Mouse (Mus musculus) urinary bladder, adult 2 months (tissue): Measurements from ENCODE around the gene Trafd1. TPM values are rescaled to one million over a fixed set of nuclear protein-coding genes. Genes with fewer than 3 reads are reported as not detected.
"Not testable (repeated sequence)": the region's sequence is repeated elsewhere in the genome, so short reads cannot be mapped to it uniquely, and the experiment has no call there.

Source experiments
- DNase-seq: peaks from one replicate; pipeline ENCODE4 v3.0.0; 2022; ENCODE audit warnings: low spot score
- polyA plus RNA-seq: library from polyadenylated mRNA; depleted of rRNA; stranded (reverse); fragments of >200 nt; gene quantifications from 2 replicates; pipeline ENCODE4 v1.2.3, GENCODE M21; 2012

Gene Trafd1
- polyA plus RNA-seq, 1 experiment: 115 TPM

GRCm38 (mm10) chr5:121384757-121385460 lies 523 bp downstream of the Trafd1 start:
- no peak for DNase-seq

DNA sequence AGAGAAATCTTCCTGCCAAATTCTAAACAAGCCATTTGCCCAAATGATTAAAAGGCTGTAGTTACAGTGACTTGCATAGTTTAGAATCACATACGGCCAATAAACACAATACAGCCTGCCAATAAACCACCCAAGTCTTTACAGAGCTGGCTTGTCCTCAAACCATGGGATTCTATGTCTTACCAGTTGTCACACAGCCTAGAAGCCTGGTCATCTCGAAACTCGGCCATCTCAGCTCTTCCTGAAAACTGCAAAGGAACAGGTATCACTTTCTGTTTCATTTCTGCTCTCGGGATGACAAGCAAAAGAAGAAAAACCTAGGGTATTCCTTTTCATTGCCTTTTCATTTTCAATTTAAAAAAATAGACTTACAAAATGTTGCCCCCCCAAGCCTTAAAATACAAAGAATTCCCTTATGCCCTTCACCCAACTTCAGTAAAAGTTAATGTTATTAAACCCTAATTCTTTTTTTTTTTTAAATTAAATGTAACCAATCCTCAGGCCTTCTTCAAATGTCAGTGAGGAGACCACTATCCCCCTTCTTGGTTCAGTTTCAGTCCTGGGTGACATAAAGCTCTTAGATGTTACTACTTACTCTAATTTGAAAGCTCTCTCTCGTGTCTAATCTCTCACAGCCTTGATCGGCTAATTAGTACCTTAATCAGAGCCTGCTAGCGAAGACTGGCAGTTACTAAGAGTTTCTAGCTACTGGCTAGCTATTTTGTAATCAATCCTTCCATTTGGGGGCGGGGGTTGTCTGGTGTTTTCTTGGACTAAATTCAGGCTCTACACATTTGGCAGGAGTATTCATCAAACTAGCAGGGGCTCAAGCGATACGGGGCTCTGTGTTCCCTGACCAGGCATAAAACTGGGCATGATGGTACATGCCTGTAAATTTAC lies 1.3 kb downstream of the Trafd1 start:
- no peak for DNase-seq

- no peak for DNase-seq
Observed at GRCm38 (mm10) chr5:121380692-121381091, 4.7 kb downstream of the Trafd1 start.

GRCm38 (mm10) chr5:121378678-121379256 lies 6.7 kb downstream of the Trafd1 start:
- DNase-seq: no peak

DNA sequence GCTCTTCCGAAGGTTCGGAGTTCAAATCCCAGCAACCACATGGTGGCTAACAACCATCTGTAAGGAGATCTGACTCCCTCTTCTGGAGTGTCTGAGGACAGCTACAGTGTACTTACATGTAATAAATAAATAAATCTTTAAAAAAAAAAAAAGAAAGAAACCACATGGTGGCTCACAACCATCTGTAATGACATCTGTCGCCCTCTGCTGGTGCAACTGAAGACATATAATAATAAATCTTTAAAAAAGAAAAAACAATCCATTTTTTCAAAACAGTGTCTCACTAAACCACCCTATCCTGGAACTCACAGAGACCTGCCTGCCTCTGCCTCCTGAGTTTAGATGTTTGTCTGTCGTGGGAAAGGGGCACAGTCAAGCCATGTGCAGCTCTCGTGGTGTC lies 8.5 kb downstream of the Trafd1 start:
- not testable (repeated sequence) for DNase-seq

- no peak for DNase-seq
Observed at GRCm38 (mm10) chr5:121374790-121375189, 10.6 kb downstream of the Trafd1 start.

- DNase-seq: no peak
Observed at GRCm38 (mm10) chr5:121371712-121372111, 13.7 kb downstream of the Trafd1 start.

GRCm38 (mm10) chr5:121367255-121367654 lies 18.2 kb downstream of the Trafd1 start:
- DNase-seq: no peak

- DNase-seq: no peak
Observed at GRCm38 (mm10) chr5:121366449-121367225, 18.8 kb downstream of the Trafd1 start.

DNA sequence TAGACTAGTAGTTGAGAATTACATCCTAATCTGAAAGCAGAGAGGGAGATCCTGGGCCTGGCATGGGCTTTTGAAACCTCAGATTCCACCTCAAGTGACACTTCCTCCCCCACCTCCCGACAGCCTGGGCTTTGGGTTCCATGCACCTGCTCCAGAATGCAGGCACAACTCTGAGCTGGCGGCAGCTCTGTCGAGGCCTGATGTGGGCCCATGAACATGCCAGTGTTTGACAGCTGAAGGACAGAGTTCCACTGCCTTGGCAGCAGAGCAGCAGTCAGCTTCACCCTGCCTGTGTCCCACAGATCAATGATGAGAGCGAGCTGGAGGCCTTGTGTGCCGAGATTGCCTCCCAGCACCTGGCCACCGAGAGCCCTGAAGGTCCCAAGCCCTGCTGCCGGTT lies 22.0 kb downstream of the Trafd1 start:
- no peak for DNase-seq

DNA sequence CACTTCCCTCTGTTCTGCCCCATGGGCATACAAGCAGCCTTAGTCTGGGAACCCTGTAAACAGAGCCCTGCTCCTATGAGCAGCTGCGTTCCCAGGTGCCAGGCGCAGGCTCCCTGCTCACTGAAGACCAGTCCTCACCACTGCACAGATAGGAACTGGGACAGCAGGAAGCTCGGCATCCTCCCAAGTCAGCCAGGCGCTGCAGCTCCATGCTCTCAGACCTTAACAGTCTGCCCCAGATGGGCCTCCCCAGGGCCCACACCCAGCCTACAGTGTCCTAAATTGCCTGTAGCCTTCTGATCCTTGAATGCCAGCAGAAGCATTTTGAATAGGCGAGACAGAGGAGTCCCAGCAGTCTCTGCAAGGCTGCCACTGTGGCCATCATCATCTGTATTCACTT lies 23.7 kb downstream of the Trafd1 start:
- DNase-seq: no peak

GRCm38 (mm10) chr5:121359229-121359628 lies 26.2 kb downstream of the Trafd1 start:
- DNase-seq: no peak

GRCm38 (mm10) chr5:121343997-121344396 lies 41.4 kb downstream of the Trafd1 start:
- no peak for DNase-seq

DNA sequence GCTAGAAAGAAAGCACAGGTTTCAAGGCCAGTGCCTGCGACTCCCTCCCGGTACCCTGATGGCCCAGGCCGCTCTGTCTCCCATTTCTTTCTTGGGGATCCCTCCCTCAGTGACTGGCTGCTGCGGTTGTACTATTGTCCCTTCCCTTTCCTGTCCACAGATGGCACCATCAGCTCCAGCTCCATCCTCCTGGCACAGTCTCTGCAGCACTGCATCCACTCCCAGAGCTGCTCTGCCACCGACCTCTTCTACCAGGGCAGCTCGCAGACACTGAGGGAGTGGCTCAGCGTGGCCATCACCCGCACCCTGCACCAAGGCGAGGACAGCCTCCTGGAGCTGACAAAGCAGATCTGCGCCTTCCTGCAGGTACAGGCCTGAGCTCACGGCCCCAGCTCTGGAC lies 42.9 kb downstream of the Trafd1 start:
- DNase-seq: no peak

- DNase-seq: no peak
Observed at GRCm38 (mm10) chr5:121340965-121341473, 44.4 kb downstream of the Trafd1 start.

- DNase-seq: no peak
Observed at GRCm38 (mm10) chr5:121339507-121340230, 45.8 kb downstream of the Trafd1 start.

- DNase-seq: no peak
Observed at GRCm38 (mm10) chr5:121336776-121337175, 48.7 kb downstream of the Trafd1 start.

DNA sequence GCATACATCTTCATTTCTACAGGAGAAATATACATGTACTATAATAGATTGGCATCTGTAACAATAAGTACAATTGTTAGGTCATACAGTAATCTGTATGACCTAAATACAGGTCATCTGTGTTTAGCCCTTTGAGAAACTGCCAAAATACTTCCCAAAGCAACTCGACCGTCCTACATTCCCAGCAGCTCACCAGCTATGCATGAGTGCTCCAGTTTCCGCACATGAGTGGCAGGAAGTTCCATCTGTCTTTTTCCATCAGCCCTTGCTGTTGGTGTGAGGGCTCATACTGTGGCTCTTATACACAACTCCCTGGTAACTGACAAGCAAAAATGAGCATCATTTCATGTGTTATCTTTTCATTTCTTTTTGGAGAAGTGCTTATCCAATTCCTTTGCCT lies 49.4 kb downstream of the Trafd1 start:
- no peak for DNase-seq

- DNase-seq: no peak
Observed at GRCm38 (mm10) chr5:121335426-121335825, 50.0 kb downstream of the Trafd1 start.

DNA sequence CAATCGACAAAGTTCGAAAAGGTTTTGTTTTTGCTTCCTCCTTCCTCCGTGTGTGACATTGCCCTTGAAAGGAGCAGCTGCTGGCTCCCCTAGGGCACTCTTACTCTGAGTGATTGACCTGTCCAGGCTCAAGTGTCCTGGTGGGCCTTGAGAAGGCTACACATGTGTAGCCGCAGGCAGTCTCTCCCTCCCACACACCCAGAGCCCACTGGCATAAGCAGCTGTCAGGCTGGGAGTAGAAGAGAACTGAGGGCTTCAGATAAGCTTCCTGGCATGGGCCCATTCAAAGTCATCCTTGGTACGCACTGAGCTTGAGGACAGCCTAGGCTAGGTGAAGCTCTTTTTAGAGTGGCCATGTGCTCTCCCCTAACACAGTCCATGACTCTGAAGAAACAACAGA lies 51.0 kb downstream of the Trafd1 start:
- DNase-seq: no peak

GRCm38 (mm10) chr5:121333976-121334375 lies 51.5 kb downstream of the Trafd1 start:
- DNase-seq: no peak
